Mouse (Mus musculus): ENCODE measurements around the gene Cd82. TPM values are rescaled to one million over a fixed set of nuclear protein-coding genes. Genes with fewer than 3 reads are reported as not detected.
A peak's percentile ranks its signal among the peaks of the same experiment; 100 is the strongest.

Cd82 gene
- total RNA-seq, 2 experiments from 2014 or later, result 13.9 to 17.2 TPM

DNA sequence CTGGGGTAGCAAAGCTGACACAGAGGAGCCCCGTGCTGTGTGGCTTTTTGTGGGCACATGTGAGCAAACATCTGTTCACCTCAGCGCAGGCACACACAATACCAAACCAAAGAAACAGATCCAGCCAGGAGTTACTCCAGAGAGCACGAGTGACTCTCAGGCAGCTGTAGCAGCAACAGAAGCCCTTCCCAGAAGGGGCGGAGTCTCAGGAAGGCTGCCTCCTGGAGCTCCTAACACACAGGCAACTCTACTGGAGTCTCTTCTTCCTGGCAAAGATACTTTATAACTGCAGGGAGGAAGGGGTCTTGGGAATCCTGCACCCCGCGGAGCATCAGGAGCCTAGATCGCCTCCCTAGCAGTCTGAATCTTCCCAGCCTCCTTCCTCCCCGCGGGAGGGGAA, 7.2 kb upstream of the Cd82 start:
- intact Hi-C loops (cut with DNase I), result loop anchor here (2.0 to 10.0 kb wide), 4 partner anchors 253 to 535 kb away; no protein-coding TSS in a partner anchor
- DNase-seq, result peak; percentile 67 to 71

DNA sequence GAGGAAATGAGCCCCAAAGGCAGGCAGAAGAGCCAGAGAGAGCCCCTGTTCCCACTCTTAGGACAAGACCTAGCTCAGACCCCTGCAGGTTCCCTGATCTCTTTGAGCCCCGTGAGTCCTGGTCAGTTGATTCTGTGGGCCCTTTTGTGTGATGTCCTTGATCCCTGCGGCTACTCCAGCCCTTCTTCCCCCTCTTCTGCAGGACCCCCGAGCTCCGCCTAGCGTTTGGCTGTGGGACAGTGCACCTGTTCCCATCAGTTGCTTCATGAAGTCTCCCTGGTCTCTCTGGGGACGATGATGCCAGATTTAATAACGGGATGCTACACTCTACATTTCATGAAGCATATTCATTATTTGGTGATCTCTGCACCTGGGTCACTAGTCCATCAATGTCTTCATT, 6.2 kb upstream of the Cd82 start:
- peak in 1 of 2 experiments; percentile 46 for DNase-seq
- intact Hi-C loops (cut with DNase I), result no loop called here

DNA sequence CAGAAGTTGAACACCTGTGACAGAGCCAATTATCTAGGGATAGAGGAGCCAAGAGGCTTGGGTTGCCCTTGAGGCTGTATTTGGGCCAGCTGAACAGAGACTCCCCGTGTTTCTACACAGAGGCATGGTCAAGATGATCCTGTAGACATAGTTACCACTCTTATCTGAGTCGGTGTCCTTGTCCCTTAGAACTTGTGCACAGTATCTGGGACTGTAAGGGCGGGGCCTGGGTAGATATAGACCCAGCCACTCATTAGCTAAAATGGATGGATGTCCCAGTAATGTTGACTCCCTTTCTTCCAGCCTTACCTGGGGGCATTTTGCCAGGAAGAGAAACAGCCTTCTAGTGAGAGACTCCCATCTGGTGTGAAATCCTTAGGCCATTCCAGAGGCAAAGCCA, 3.4 kb upstream of the Cd82 start:
- intact Hi-C loops (cut with DNase I), result no loop called here

DNA sequence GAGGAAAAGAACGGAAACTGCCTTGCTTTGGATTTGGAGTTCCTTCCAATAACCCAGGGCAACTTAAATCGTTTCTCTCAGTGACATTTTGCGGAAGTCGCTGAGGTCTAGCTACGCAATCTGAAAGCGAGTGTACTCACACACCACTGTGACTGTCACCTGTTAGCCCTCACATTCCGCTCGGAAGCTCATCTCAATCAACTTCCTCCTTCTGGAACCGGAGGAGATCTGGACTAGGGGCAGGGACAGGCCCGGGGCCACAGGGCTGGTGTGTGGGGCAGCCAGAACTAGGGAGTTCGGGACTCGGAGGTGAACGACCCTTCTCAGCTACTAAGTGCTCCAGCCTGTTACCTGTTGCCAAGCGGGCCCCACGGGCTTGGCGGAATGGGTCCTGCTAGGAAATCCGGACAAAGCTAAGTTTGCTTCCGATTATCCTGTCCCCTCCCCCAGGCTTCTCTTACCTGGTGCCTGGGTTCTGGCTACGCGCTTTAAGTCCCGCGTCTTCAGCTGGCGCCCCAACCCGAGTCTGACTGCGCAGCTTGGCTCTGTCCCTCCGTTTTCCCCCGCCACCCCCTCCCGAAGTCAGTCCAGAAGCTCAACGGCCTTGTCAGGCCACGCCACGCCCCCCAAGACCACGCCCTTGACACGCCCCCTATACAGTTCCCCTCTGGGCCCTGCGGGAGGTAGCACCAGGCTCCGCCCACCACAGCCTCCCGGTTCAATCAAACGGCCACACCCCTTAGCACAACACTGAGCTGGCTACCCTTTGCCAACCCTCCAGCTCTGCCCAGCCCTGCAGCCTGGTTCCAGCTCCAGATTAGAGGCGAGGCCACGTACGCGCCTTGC, 848 bp downstream of the Cd82 start:
- intact Hi-C loops (cut with DNase I), result loop anchor here (5.0 kb wide), 1 partner anchor 130 kb away; the partner anchor contains the start of gene Tspan18
- peak; percentile 96 for DNase-seq

More for the DNA sequence above, 3.4 kb upstream of the Cd82 start:
- no peak for DNase-seq

DNA sequence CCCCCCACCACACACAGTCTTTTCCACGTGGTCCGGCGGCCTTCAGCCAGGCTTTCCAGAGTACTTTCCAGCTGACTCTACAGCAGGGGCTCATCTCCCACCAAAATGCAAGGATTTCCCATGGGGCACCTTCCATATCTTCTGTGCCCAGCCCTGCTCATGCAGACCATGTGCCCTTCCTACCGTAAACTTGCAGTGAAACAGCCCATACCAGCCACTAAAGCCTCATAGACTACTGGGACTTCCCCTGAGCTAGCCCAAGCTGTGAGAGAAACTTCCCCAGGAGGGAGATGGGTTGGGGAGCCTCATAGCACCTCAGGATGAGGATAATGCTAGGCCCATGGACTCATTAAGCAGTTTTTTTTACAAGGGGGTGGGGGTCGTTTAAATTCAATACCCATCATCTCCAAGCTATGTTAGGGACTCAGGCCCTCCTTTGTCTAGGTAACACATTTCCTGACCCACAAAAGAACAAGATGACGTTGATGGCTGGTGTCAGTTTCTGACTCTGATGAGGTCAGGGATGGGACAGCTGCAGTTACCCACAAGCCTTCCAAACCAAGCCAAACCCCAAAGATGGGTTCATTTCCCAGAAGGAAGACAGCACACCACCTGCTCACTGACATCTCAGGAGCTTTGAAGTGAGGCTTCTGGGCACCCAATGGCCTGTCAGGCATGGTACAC, 2.0 kb downstream of the Cd82 start:
- intact Hi-C loops (cut with DNase I), result loop anchor here (5.0 kb wide), 1 partner anchor 129 kb away; the partner anchor contains the start of gene Tspan18
- DNase-seq, result no peak

DNA sequence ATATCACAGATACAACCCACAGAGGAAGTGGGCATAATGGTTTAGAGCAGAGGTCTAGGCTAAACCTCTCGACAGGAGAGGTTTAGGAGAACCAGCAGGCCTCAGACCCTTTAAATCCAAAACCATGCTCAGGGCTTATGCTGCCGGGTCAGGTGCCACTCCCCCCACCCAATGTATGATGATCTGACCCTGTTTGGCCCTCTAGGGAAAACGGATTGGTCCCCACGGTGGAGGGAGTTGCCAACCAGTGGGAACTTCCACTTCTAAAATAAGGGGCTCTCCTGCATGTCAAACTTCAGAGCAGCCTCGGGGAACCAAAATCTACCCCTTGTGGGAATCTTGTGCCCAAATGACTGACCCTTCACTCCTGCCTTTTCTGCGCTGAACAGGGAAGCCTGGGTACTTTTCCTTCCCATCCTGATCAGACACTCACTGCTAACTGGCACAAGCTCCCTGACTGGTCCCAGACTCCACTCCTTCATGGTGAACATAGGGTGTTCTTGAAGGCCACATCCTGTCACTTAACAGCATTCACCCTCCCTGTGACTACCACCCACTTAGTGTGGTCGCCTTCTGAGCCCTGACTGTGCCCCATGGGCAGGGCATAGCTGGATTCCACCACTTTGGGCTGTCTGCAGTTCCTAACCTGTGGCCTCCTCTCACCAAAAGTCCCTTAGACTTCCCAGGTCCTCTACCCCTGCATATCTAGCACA, 3.6 kb downstream of the Cd82 start:
- intact Hi-C loops (cut with DNase I), result no loop called here
- DNase-seq, result no peak

DNA sequence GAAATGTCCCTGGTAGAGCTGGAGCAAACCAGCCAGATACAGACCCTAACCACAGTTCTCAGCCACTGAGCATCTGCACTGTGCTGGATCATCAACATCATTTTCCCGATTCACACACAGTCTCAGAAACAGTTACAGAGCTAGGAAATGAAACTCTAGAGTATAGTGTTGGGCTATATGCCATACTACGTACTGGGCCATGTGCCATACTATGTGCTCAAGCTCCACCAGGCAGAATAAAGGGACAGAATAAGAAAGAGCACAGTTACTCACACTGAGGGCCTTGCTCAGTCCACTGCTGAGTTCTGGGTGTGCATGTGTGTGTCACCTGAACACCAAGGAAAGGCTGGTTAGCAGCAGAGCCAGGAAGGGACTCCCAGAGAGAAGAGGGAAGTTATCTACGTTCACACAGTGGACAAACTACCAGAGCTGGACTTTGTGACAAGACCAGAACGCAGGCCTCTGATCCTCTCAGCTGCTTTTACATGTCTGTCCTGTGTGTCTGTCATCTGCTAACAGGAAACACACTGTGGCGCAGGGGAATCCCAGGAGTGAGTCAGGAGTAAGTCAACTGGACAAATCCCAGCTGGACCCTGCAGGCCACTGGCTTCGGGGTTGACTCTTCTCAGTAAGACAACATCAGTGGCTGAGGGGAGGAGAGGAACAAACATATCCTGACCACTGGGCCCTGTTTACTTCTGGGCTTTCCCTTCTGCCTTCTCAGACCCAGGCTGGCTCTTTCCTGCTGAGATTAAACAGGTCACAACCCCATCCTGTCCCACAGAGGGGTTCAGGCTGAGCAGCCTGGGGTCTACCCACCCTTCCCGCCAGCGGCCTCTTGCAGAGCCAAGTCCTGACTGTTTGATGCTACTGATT, 4.4 kb downstream of the Cd82 start:
- intact Hi-C loops (cut with DNase I), result no loop called here
- peak; percentile 72 to 73 for DNase-seq

DNA sequence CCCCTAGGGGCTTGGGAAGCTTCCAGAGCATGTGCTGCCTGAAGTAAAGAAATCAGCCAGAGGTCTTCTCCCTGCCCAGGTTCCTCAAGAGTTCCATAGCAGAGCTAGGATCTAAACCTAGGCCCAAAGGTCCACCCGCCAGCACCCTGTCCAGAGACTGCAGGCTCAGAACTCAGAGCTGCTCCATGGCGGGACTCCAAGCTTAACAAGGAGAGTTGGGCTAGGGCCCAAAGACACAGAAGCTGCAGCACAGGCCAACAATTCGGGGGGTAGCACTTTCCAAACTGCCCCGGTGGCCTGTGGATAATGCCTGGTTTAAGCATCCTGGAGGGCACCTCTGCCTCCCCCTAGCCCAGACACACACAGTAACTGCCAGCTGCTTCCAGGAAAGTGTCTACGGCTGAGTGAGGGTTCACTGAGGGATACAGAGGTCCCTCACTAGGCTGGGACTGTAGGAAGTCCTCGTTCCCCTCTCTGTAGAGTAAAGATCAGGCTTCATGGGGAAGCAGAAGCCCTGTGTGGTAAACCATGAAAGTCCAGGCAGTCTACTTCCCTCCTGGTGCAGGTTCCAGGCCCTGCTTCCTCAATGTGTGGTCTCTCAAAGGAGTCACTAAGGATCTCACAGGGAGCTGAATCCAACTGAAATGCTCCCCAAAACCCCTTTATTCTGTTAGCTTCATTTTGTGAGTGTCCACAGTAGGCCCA, 5.4 kb downstream of the Cd82 start:
- intact Hi-C loops (cut with DNase I), result no loop called here
- DNase-seq, result peak; percentile 79 to 81

DNA sequence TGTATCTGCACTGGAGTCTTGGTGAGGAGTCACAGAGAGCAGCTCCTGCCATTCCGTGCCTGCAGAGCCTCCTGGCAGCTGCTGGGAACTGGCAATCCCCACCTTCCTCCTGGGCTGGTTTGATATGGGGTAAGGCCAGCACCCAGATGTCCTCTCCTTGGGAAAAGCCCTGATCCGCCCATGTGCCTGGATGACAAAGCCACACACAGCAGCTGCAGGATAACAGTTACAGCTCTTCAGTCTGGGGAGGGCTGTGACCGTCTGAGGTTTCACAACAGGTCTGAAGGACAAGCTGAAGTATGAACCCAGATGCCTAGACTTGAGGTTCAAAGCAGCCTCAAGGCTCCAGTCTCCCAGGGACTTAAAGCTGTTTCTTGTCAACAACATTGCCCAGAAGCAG, 6.8 kb downstream of the Cd82 start:
- intact Hi-C loops (cut with DNase I), result no loop called here

DNA sequence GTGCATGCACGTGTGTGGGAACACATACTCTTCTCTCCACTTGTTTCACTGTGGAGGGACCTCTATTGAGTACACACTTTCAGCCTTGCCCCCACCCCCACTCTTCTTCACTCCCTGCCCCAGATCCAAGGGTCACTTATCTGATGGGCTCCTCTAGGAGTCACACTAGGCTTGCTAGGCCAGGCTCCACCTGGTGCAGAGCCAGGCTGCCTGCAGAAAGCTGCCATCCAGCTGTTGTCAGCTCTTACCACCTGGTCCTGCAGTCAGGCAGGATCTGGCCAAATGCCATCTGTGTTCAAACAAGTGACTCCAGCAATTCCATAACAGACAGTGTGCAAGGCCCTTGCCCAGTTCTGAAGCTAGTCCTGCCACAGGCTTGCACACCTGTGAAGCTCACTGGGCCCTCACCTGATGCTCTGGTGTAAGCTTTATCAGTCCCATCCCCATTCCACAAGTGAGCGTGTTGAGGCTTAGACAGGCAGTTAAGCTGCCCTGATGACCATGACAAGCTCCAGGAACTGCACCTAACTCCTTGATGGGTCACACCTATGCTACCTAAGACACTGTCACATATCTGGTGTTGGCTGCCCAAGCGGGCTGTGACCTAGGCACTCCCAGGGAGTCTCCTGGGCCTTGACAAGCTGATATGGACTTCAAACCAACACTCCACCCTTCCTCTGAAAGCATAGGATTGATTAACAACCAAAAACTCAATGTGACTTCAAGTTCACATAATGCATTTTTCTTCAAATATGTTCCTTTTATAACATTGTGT, 7.9 kb downstream of the Cd82 start:
- peak; percentile 85 to 86 for DNase-seq
- intact Hi-C loops (cut with DNase I), result no loop called here

More for the DNA sequence above, 6.8 kb downstream of the Cd82 start:
- DNase-seq, result no peak

DNA sequence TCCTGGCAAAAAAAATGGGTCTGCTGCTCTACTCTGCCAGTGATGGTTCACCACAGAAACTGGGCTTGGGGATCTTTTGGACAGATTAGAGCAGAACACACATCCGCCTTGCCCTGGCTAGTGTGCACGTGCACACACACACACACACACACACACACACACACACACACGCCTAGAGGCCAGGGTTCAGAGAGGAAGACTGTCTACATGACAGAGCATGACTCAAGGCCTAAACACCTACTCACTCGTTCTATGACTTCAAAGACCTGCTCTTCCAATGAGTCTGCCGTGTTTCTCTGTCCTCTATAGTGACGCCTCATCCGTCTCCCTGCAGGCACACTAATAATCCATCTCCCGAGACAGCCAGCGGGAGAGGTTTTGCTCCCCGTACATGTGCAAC, 8.6 kb downstream of the Cd82 start:
- intact Hi-C loops (cut with DNase I), result no loop called here
- no peak for DNase-seq

DNA sequence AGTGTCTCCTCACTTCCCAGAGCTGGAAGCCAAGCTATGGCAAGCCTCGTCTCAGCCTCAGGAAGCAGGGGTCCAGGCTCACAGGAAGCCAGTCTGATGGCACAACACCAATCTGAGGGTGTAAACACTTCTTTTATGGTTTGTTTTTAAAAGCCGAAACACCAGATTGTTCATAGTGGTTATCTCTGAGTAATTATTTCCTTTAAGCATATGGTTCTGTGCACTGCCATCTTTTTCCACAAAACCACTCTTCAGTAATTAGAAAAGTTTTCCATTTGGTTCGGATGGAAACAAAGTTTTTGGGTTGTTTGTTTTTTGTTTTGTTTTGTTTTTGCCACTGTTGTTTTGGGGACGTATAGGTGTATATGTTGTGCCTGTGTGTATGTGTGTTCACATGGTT, 9.9 kb downstream of the Cd82 start:
- DNase-seq, result no peak
- intact Hi-C loops (cut with DNase I), result no loop called here

DNA sequence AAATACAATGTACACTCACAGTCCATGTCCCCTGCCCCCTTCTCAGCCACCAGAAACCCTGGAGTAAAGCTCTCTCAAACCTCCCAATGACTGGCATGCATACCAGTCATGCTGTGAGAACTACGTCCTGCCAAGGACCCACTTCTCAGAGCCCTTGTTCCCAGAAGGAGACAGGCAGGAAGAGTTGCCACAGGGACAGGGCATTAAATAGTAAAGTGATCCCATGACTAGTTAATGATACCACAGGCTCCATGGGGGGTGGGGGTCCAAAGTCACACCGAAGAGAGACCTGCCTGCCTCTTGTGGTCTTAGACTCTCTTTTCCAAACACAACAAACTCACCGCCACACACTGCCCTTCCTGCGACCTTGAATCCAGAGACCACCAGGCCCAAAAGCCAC, 10.4 kb downstream of the Cd82 start:
- no peak for DNase-seq
- intact Hi-C loops (cut with DNase I), result no loop called here

DNA sequence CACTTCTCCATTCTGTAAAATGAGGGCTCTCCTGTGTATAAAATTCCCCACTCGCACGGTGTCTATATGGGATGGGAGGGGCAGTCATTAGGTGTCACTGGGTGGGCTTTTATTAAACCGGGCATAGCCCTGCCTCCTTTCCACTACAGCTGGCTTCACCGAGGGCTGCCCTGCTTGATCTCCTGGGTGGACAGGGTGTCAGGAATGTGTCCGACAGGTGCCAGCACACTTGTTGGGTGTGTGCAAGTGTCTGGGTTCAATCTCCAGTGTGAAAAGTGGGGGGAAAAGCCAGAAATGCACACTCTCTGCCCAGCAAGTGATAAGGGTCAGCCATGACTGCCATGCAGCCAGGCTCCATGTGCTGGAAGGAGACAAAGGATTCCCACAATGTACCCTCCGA, 10.9 kb downstream of the Cd82 start:
- intact Hi-C loops (cut with DNase I), result no loop called here
- no peak for DNase-seq

DNA sequence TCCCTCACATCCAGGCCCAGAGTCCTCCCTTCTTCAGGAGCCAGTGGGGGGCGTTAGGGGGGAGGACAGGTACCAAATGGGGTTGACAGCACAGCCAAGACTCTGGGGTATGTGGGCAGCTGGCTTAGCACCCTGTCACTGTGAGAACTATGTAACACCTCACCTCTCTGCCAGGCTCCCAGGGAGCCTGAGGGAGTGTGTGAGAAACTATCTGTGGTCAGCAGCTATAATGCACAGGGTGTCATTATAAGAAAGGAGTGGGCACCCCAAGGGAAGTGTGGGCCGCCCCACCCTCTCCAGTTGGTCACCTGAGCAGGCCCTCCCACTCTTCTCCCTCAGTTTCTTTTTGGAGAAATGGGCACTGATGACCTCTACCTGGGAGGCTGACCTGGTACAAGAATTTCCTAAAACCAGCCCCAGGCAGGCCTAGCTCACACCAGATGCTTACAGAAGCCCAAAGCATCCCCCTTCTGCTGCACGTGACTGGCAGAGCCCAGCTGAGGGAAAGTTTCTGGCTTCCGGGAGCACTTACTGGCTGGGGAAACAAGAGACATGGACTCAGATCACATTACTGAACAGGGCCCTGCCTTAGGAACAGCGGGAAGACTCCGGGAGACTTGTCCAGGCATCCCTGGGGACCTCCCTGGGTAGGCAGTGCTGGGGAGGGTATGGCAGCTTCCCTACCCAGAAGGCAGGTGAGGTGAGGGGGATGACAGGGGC, 11.6 kb downstream of the Cd82 start:
- DNase-seq, result no peak
- intact Hi-C loops (cut with DNase I), result no loop called here

DNA sequence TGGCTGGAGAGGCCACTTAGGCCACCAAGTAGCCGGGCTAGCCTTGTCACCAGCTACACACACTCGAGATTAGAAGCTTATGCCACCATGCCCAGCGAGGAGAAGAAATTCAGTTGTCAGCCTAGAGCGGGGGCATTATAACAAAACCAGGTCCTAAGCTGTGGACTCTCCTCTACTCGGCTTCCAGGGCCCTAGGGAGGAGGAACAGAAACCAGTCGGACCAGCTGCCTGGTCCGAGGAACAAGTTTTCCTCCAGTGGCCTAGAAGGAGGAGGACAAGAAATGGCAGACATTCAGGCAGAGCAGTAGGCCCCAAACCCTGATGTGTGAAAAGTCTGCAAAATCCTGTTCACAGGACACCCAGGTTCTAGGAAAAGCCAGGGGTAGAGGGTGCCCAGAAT, 12.2 kb downstream of the Cd82 start:
- DNase-seq, result no peak
- intact Hi-C loops (cut with DNase I), result no loop called here

DNA sequence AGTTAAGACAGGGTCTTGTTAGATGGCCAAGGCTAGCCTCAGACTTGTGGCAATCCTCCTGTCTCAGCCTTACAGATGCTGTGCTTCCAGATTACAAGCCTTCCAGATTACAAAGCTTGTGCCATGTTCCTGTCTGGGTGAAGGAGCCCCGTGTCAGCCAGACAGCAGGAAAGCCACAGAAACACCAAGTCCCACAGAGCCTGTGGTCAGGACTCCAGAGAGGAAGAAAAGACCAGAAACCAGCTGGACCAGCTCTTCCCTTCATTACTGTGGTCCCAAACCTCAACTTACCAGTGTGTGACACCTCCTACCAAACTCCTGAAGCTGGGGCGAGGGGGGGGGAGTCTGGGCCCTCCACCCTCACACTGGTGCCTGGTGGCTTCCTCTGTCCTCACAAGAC, 13.3 kb downstream of the Cd82 start:
- intact Hi-C loops (cut with DNase I), result no loop called here
- no peak for DNase-seq

DNA sequence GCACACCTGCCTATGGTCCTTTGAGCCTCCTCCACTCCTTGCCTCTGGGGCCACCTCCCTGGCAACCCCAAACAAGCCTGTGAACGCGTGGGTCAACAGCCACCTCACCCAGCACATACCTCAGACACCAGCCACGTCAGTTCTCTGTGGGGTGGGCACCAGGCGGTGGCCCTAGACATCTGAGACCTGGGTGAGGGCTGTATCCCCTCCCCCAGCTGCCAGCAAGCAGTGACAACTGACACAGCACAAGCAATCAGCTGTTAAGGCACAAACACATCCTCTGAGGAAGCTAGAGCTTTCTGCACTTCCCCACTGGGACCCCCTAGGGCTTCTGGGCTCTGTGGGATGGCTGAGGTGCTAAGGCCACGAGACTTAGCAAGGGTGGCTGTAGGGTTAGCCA, 14.2 kb downstream of the Cd82 start:
- intact Hi-C loops (cut with DNase I), result no loop called here
- DNase-seq, result no peak

All from heart, postnatal 10 days (tissue).